Mouse (Mus musculus) midbrain, postnatal 0 days (tissue): Measurements from ENCODE around the gene Mrps34. TPM values are rescaled to one million over a fixed set of nuclear protein-coding genes. Genes with fewer than 3 reads are reported as not detected.
A peak's percentile ranks its signal among the peaks of the same experiment; 100 is the strongest.

ENCODE experiments used
- ATAC-seq: fragments of 200-750 bp; cut with Nextera tagmentation; 2 replicates; pipeline ENCODE4 v1.8.0; 2017; ENCODE audit warnings: moderate number of reproducible peaks, mild to moderate bottlenecking, moderate TSS enrichment, moderate library complexity; ENCODE audit not compliant: low FRiP score
- DNase-seq: peaks from one replicate; pipeline ENCODE4 v3.0.0-alpha.2; 2015; ENCODE audit warnings: low spot score
- H3K27ac ChIP-seq: fragments of 300-500 bp; sonication (generic); 2 replicates; pipeline ENCODE4 v1.5.1; 2014; ENCODE audit warnings: low read depth, mild to moderate bottlenecking, low read length, mixed read lengths
- H3K27me3 ChIP-seq: fragments of 300-500 bp; sonication (generic); 2 replicates; pipeline ENCODE4 v1.6.1; 2014; ENCODE audit warnings: low read length, control low read depth, mixed read lengths; ENCODE audit not compliant: insufficient read depth
- H3K36me3 ChIP-seq: fragments of 300-500 bp; sonication (generic); 2 replicates; pipeline ENCODE4 v1.6.1; 2014; ENCODE audit warnings: low read length, control low read depth, mixed read lengths; ENCODE audit not compliant: insufficient read depth
- H3K4me1 ChIP-seq: fragments of 300-500 bp; sonication (generic); 2 replicates; pipeline ENCODE4 v1.6.1; 2014; ENCODE audit warnings: mild to moderate bottlenecking, control low read depth, antibody characterized with exemption, low read length, mixed read lengths; ENCODE audit not compliant: insufficient read depth
- H3K4me2 ChIP-seq: fragments of 300-500 bp; sonication (generic); 2 replicates; pipeline ENCODE4 v1.6.1; 2014; ENCODE audit warnings: low read depth, mild to moderate bottlenecking, low read length, mixed read lengths; ENCODE audit not compliant: poor library complexity, severe bottlenecking
- H3K4me3 ChIP-seq: fragments of 300-500 bp; sonication (generic); 2 replicates; pipeline ENCODE4 v1.5.1; 2014; ENCODE audit warnings: low read depth, mild to moderate bottlenecking, low read length, moderate library complexity
- H3K9ac ChIP-seq: fragments of 300-500 bp; sonication (generic); replicated peaks from 2 replicates; pipeline ENCODE4 v1.6.1; 2014; ENCODE audit warnings: mild to moderate bottlenecking, low read length, moderate library complexity, mixed read lengths; ENCODE audit not compliant: poor library complexity, severe bottlenecking
- H3K9me3 ChIP-seq: fragments of 300-500 bp; sonication (generic); 2 replicates; pipeline ENCODE4 v1.6.1; 2016; ENCODE audit warnings: low read length, control low read depth
- CTCF ChIP-seq: IDR thresholded peaks from 2 replicates; pipeline ENCODE4 v1.5.1; 2016; ENCODE audit warnings: antibody characterized with exemption, mild to moderate bottlenecking
- WGBS: fragments of 180-500 bp; shearing (Covaris S2); extraction: QIAGEN DNeasy Blood & Tissue Kit; methylation state at CpG from one replicate; pipeline ENCODE4 v1.1.7; 2014; 5-methylcytosine and 5-hydroxymethylcytosine counted together
- polyA plus RNA-seq: library from polyadenylated mRNA; unstranded; fragments of >200 nt; fragmentation: Nextera tagmentation; extraction: Ambion mirVana; gene quantifications from 2 replicates; pipeline ENCODE4 v1.2.1, GENCODE M21; 2015
- total RNA-seq: library from RNA; depleted of rRNA; stranded (reverse); fragments of >200 nt; gene quantifications from 2 replicates; pipeline ENCODE4 v1.2.3, GENCODE M21; 2014

Gene Mrps34
- total and polyA plus RNA-seq, 2 experiments from 2014 or later, result 43.8 to 128 TPM

DNA sequence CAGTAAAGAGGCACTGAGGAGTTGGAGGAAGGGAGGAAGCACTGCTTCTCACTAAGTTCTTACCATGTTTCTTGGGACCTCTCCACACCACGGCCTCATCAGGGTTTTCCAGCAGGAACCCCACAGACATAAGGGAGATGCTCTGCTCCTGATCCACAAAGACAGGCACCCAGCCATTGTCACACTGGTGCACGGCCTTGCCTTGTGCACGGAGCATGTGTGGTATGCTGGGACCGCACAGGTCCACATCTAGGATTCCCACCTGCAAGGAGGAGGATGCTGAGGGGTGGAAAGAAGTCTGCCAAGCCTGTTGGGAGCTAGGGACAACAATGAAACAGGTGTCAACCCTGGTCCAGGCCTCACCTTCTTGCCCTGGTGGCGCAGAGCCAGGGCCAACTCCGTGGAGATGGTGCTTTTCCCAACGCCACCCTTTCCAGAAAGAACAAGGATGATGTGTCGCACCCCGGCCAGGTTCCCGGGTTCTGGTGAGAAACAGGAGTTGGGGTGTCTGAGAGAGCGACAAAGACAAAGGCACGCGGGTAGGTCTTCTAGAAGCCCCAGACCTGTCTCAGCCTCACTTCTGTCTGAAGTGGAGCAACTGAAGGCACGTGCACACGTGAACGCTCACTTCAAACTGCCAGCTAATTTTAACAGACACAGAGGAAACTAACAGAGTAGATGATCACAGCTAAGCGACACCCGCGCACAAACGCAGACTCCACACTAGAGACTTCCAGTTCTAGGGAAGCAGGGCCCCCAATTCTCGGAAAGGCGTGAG lies 9.4 kb upstream of the Mrps34 start:
- peak overlapping the region; percentile 87 for H3K4me2 ChIP-seq
- ATAC-seq, result no peak
- 26% methylated on average over 22 of the region's 22 CpGs for WGBS
- peaks cover 13% of the 10 kb centered on the region; the same call in 1 of the 2 replicates for H3K4me1 ChIP-seq
- TF ChIP-seq CTCF, result no peak
- no peaks in the 10 kb centered on the region for H3K9me3 ChIP-seq
- H3K4me3 ChIP-seq, result peak overlapping the region; percentile 82
- peaks cover 24% of the 10 kb centered on the region for H3K36me3 ChIP-seq
- no peak for DNase-seq
- no peaks in the 10 kb centered on the region for H3K27me3 ChIP-seq
- peak overlapping the region; percentile 50 for H3K9ac ChIP-seq
- H3K27ac ChIP-seq, result no peak overlapping the region

DNA sequence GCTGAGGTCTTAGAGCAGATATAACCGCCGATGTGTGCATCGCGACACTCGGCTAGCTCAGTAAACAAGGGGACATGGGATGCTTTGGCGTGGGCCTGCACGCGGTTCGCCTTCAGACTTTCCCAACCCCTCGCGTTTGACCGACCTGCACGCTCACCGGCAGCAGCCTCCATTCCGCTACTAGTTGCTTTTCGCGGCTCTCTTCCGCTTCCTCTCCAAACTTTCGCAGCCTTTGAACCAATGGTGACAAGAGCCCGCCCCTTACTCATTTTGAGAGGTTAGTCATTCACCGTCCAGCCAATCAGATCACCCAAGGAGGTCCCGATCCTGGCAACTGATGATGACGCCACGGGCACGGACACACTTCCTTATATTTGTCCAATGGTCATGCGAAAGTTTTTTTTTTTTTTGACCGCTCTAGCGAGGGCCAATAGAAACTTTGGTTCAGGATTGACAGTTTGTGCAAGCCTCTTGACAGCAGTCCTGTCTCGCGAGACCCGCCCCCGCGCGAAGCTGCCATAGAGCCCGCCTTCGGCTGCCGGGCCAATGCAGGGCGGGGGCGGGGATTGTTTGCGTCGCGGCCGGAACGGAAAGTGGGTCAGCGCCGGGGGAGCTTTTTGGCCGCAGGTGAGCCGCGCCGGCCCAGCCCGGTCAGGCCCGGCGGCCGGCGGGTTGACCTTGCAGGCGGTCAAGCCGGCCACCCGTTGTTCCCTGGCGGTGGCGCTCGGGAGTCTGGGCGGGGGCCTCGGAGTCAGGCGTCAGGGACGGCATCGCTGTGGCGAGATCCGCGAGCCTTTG lies 8.6 kb upstream of the Mrps34 start, which contains the start of the genes Nubp2 and Spsb3:
Gene Nubp2 (minus strand): TSS at position 216 of the 798 bp plus-strand sequence.
Gene Spsb3 (plus strand): TSS at position 510 of the 798 bp plus-strand sequence.
- Histone ChIP-seq H3K4me1 (peaks cover 13% of the 10 kb centered on the region; the same call in 1 of the 2 replicates), H3K27ac (peak within 1 kb of the TSS; percentile 85), H3K9ac (peak within 1 kb of the TSS; percentile 75), H3K27me3 (no peaks in the 10 kb centered on the region), H3K36me3 (peaks cover 32% of the 10 kb centered on the region), H3K4me2 (peak within 1 kb of the TSS; percentile 92), H3K4me3 (peak within 1 kb of the TSS; percentile 82), H3K9me3 (no peaks in the 10 kb centered on the region)
- ATAC-seq (peak; percentile 96), DNase-seq (peak; percentile 100)
- under 1% methylated on average over 69 of the region's 69 CpGs for WGBS
- no peak; the same call in 1 of the 2 replicates for TF ChIP-seq CTCF

DNA sequence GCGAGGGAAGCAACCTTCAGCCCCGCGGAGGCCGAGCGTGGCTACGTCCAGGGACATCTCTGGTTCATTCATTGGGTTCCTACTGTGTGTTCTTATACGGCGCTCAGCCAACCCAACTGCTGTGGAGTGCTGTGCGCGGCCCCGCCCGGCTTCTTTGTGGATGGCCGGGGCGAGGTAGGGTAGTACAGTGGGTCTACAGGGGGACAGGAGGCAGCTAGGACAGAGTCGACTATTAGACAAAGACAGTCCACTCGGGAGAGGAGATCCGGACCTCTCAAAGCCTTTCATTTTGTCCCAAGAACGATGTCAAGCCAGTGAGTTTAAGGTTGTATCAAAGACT lies 8.0 kb upstream of the Mrps34 start:
- H3K27me3 ChIP-seq, result no peaks in the 10 kb centered on the region
- TF ChIP-seq CTCF, result no peak
- peak; percentile 21; the same call in 1 of the 2 replicates for ATAC-seq
- under 1% methylated on average over 18 of the region's 18 CpGs for WGBS
- DNase-seq, result no peak
- H3K27ac ChIP-seq, result peak overlapping the region; percentile 85
- peak overlapping the region; percentile 75 for H3K9ac ChIP-seq
- H3K9me3 ChIP-seq, result no peaks in the 10 kb centered on the region
- H3K36me3 ChIP-seq, result peaks cover 34% of the 10 kb centered on the region
- peaks cover 13% of the 10 kb centered on the region; the same call in 1 of the 2 replicates for H3K4me1 ChIP-seq
- H3K4me2 ChIP-seq, result peak overlapping the region; percentile 92
- H3K4me3 ChIP-seq, result peak overlapping the region; percentile 82

- Histone ChIP-seq H3K4me2 (peak overlapping the region; percentile 92), H3K4me3 (peak overlapping the region; percentile 82), H3K27me3 (no peaks in the 10 kb centered on the region), H3K9ac (peak overlapping the region; percentile 75), H3K27ac (peak overlapping the region; percentile 85), H3K36me3 (peaks cover 40% of the 10 kb centered on the region), H3K4me1 (peaks cover 13% of the 10 kb centered on the region; the same call in 1 of the 2 replicates), H3K9me3 (no peaks in the 10 kb centered on the region)
- peak; percentile 8 for DNase-seq
- WGBS, result 67% methylated on average over 18 of the region's 18 CpGs
- no peak for TF ChIP-seq CTCF
- ATAC-seq, result no peak
These were observed 7.4 kb upstream of the Mrps34 start for GRCm38 (mm10) chr17:24887291-24888080.

DNA sequence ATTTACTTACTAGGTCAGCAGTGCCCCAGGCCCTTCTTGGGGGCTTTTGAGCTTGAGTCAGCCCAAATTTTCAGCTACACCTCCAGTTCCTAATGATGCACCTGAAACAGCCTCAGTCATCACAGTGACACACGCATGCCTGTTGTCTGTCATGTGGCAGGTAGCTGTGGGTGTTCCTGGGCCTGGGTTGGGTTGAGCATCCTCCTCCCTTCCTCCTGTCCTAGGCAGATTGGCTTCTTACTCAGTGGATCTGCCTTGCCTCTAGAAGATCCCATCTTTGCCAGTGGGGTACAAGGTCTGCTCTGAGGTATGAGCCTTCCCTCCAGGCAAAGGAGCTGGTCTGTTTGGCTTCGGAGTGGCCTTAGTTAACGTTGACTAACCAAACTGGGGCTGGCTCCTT lies 6.1 kb upstream of the Mrps34 start:
- ATAC-seq, result no peak
- TF ChIP-seq CTCF, result no peak
- H3K27ac ChIP-seq, result no peak overlapping the region
- no peak overlapping the region for H3K4me3 ChIP-seq
- DNase-seq, result no peak
- no peak overlapping the region for H3K9ac ChIP-seq
- H3K27me3 ChIP-seq, result no peaks in the 10 kb centered on the region
- H3K4me1 ChIP-seq, result peaks cover 13% of the 10 kb centered on the region; the same call in 1 of the 2 replicates
- 91% methylated on average over 3 of the region's 3 CpGs for WGBS
- H3K36me3 ChIP-seq, result peaks cover 37% of the 10 kb centered on the region
- no peak overlapping the region for H3K4me2 ChIP-seq
- H3K9me3 ChIP-seq, result no peaks in the 10 kb centered on the region
